Mouse (Mus musculus): ENCODE results near the gene Rufy2. TPM values are rescaled to one million over a fixed set of nuclear protein-coding genes. Genes with fewer than 3 reads are reported as not detected.

Gene Rufy2
- polyA plus RNA-seq, 1 experiment from 2014 or later, result 21.9 TPM

GRCm38 (mm10) chr10:63023749-63024579, 43.9 kb downstream of the Rufy2 start, which contains the start of the genes Hnrnph3 and Pbld2:
TSS of gene Hnrnph3 (minus strand) at chr10:63024217.
TSS of gene Pbld2 (plus strand) at chr10:63024315.
- Histone ChIP-seq H3K4me1 (ENCODE audit: control insufficient read depth, insufficient read depth, low read length) (peaks cover 20% of the 10 kb centered on the region), H3K36me3 (ENCODE audit: control insufficient read depth, insufficient read depth, low read length) (no peaks in the 10 kb centered on the region), H3K9ac (ENCODE audit: low read length) (peak within 1 kb of the TSS; percentile 99), H3K4me2 (ENCODE audit: low read depth, low read length) (peak within 1 kb of the TSS; percentile 76), H3K4me3 (replicated peaks; ENCODE audit: low read length) (peak within 1 kb of the TSS; percentile 96), H3K9me3 (replicated peaks; ENCODE audit: control insufficient read depth, low read length) (no peaks in the 10 kb centered on the region), H3K27me3 (ENCODE audit: control insufficient read depth, insufficient read depth, low read length) (no peaks in the 10 kb centered on the region), H3K27ac (ENCODE audit: low read length) (peak within 1 kb of the TSS; percentile 100)
- under 1% methylated on average over 63 of the region's 69 CpGs for WGBS
- ATAC-seq (ENCODE audit: insufficient read depth, low FRiP score), result peak; percentile 94

- peaks cover 20% of the 10 kb centered on the region for H3K4me1 ChIP-seq (ENCODE audit: control insufficient read depth, insufficient read depth, low read length)
- H3K9me3 ChIP-seq (replicated peaks; ENCODE audit: control insufficient read depth, low read length), result no peaks in the 10 kb centered on the region
- ATAC-seq (ENCODE audit: insufficient read depth, low FRiP score), result peak; percentile 48
- peak overlapping the region; percentile 99 for H3K27ac ChIP-seq (ENCODE audit: low read length)
- peak overlapping the region; percentile 96 for H3K4me3 ChIP-seq (replicated peaks; ENCODE audit: low read length)
- 0% methylated on average over 8 of the region's 8 CpGs for WGBS
- no peaks in the 10 kb centered on the region for H3K36me3 ChIP-seq (ENCODE audit: control insufficient read depth, insufficient read depth, low read length)
- H3K4me2 ChIP-seq (ENCODE audit: low read depth, low read length), result peak overlapping the region; percentile 76
- no peaks in the 10 kb centered on the region for H3K27me3 ChIP-seq (ENCODE audit: control insufficient read depth, insufficient read depth, low read length)
- peak overlapping the region; percentile 84 for H3K9ac ChIP-seq (ENCODE audit: low read length)
These were observed 44.5 kb downstream of the Rufy2 start for GRCm38 (mm10) chr10:63024580-63024910.

- Histone ChIP-seq H3K4me3 (replicated peaks; ENCODE audit: low read length) (peak overlapping the region; percentile 96), H3K27ac (ENCODE audit: low read length) (peak overlapping the region; percentile 99), H3K4me1 (ENCODE audit: control insufficient read depth, insufficient read depth, low read length) (peaks cover 20% of the 10 kb centered on the region), H3K9me3 (replicated peaks; ENCODE audit: control insufficient read depth, low read length) (no peaks in the 10 kb centered on the region), H3K4me2 (ENCODE audit: low read depth, low read length) (peak overlapping the region; percentile 76), H3K36me3 (ENCODE audit: control insufficient read depth, insufficient read depth, low read length) (no peaks in the 10 kb centered on the region), H3K9ac (ENCODE audit: low read length) (peak overlapping the region; percentile 84), H3K27me3 (ENCODE audit: control insufficient read depth, insufficient read depth, low read length) (no peaks in the 10 kb centered on the region)
- 31% methylated on average over 2 of the region's 2 CpGs for whole genome bisulfite sequencing
- ATAC-seq (ENCODE audit: insufficient read depth, low FRiP score), result no peak
These were observed 45.0 kb downstream of the Rufy2 start for GRCm38 (mm10) chr10:63025016-63025415.

GRCm38 (mm10) chr10:63025491-63026011, 45.5 kb downstream of the Rufy2 start:
- 59% methylated on average over 6 of the region's 6 CpGs for WGBS
- Histone ChIP-seq H3K4me3 (replicated peaks; ENCODE audit: low read length) (no peak overlapping the region; the same call in 1 of the 2 replicates), H3K4me2 (ENCODE audit: low read depth, low read length) (0 out of 2 replicates have a peak overlapping the region, but pooled peaks have one; percentile 76), H3K9ac (ENCODE audit: low read length) (no peak overlapping the region), H3K36me3 (ENCODE audit: control insufficient read depth, insufficient read depth, low read length) (no peaks in the 10 kb centered on the region), H3K27ac (ENCODE audit: low read length) (peak overlapping the region; percentile 99; the same call in 1 of the 2 replicates), H3K27me3 (ENCODE audit: control insufficient read depth, insufficient read depth, low read length) (no peaks in the 10 kb centered on the region), H3K4me1 (ENCODE audit: control insufficient read depth, insufficient read depth, low read length) (peaks cover 20% of the 10 kb centered on the region), H3K9me3 (replicated peaks; ENCODE audit: control insufficient read depth, low read length) (no peaks in the 10 kb centered on the region)
- ATAC-seq (ENCODE audit: insufficient read depth, low FRiP score), result no peak

GRCm38 (mm10) chr10:63026156-63026794, 46.3 kb downstream of the Rufy2 start:
- H3K27me3 ChIP-seq (ENCODE audit: control insufficient read depth, insufficient read depth, low read length), result no peaks in the 10 kb centered on the region
- H3K4me3 ChIP-seq (replicated peaks; ENCODE audit: low read length), result no peak overlapping the region
- no peak overlapping the region for H3K27ac ChIP-seq (ENCODE audit: low read length)
- H3K36me3 ChIP-seq (ENCODE audit: control insufficient read depth, insufficient read depth, low read length), result no peaks in the 10 kb centered on the region
- H3K9ac ChIP-seq (ENCODE audit: low read length), result no peak overlapping the region
- 53% methylated on average over 8 of the region's 8 CpGs for WGBS
- peaks cover 16% of the 10 kb centered on the region for H3K4me1 ChIP-seq (ENCODE audit: control insufficient read depth, insufficient read depth, low read length)
- H3K4me2 ChIP-seq (ENCODE audit: low read depth, low read length), result no peak overlapping the region
- no peaks in the 10 kb centered on the region for H3K9me3 ChIP-seq (replicated peaks; ENCODE audit: control insufficient read depth, low read length)
- no peak for ATAC-seq (ENCODE audit: insufficient read depth, low FRiP score)

GRCm38 (mm10) chr10:63026795-63027160, 46.8 kb downstream of the Rufy2 start:
- no peaks in the 10 kb centered on the region for H3K27me3 ChIP-seq (ENCODE audit: control insufficient read depth, insufficient read depth, low read length)
- WGBS, result 86% methylated on average over 6 of the region's 6 CpGs
- no peak overlapping the region for H3K4me2 ChIP-seq (ENCODE audit: low read depth, low read length)
- H3K4me1 ChIP-seq (ENCODE audit: control insufficient read depth, insufficient read depth, low read length), result peaks cover 12% of the 10 kb centered on the region
- ATAC-seq (ENCODE audit: insufficient read depth, low FRiP score), result no peak
- H3K36me3 ChIP-seq (ENCODE audit: control insufficient read depth, insufficient read depth, low read length), result no peaks in the 10 kb centered on the region
- H3K4me3 ChIP-seq (replicated peaks; ENCODE audit: low read length), result no peak overlapping the region
- no peaks in the 10 kb centered on the region for H3K9me3 ChIP-seq (replicated peaks; ENCODE audit: control insufficient read depth, low read length)
- H3K27ac ChIP-seq (ENCODE audit: low read length), result no peak overlapping the region
- H3K9ac ChIP-seq (ENCODE audit: low read length), result no peak overlapping the region

- Histone ChIP-seq H3K27me3 (ENCODE audit: control insufficient read depth, insufficient read depth, low read length) (no peaks in the 10 kb centered on the region), H3K4me2 (ENCODE audit: low read depth, low read length) (no peak overlapping the region), H3K9me3 (replicated peaks; ENCODE audit: control insufficient read depth, low read length) (no peaks in the 10 kb centered on the region), H3K4me3 (replicated peaks; ENCODE audit: low read length) (no peak overlapping the region), H3K36me3 (ENCODE audit: control insufficient read depth, insufficient read depth, low read length) (no peaks in the 10 kb centered on the region), H3K4me1 (ENCODE audit: control insufficient read depth, insufficient read depth, low read length) (peaks cover 9% of the 10 kb centered on the region), H3K27ac (ENCODE audit: low read length) (no peak overlapping the region), H3K9ac (ENCODE audit: low read length) (no peak overlapping the region)
- no peak for ATAC-seq (ENCODE audit: insufficient read depth, low FRiP score)
- 93% methylated on average over 10 of the region's 10 CpGs for whole genome bisulfite sequencing
These were observed 47.5 kb downstream of the Rufy2 start for GRCm38 (mm10) chr10:63027376-63028161.

GRCm38 (mm10) chr10:63028396-63028795, 48.4 kb downstream of the Rufy2 start:
- no peaks in the 10 kb centered on the region for H3K27me3 ChIP-seq (ENCODE audit: control insufficient read depth, insufficient read depth, low read length)

More at GRCm38 (mm10) chr10:63028396-63028795, 48.4 kb downstream of the Rufy2 start:
- Histone ChIP-seq H3K9ac (ENCODE audit: low read length) (no peak overlapping the region), H3K4me3 (replicated peaks; ENCODE audit: low read length) (no peak overlapping the region), H3K36me3 (ENCODE audit: control insufficient read depth, insufficient read depth, low read length) (no peaks in the 10 kb centered on the region), H3K27ac (ENCODE audit: low read length) (no peak overlapping the region), H3K4me1 (ENCODE audit: control insufficient read depth, insufficient read depth, low read length) (peaks cover 9% of the 10 kb centered on the region), H3K4me2 (ENCODE audit: low read depth, low read length) (no peak overlapping the region), H3K9me3 (replicated peaks; ENCODE audit: control insufficient read depth, low read length) (no peaks in the 10 kb centered on the region)
- ATAC-seq (ENCODE audit: insufficient read depth, low FRiP score), result no peak
- WGBS, result 79% methylated on average over 4 of the region's 4 CpGs

All from stomach, embryonic 16.5 days (tissue).